Mouse (Mus musculus): ENCODE measurements around the gene Atg5.
"Not testable (repeated sequence)": the region's sequence is repeated elsewhere in the genome, so short reads cannot be mapped to it uniquely, and the experiment has no call there.

Gene Atg5

GRCm38 (mm10) chr10:44316280-44317270, 48.4 kb downstream of the Atg5 start:
- no peak for DNase-seq

GRCm38 (mm10) chr10:44322166-44322565, 54.0 kb downstream of the Atg5 start:
- DNase-seq, result peak; percentile 49

- DNase-seq, result no peak
Measured at GRCm38 (mm10) chr10:44323070-44323775, 55.1 kb downstream of the Atg5 start.

GRCm38 (mm10) chr10:44323836-44324235, 55.7 kb downstream of the Atg5 start:
- no peak for DNase-seq

- DNase-seq, result no peak
Measured at GRCm38 (mm10) chr10:44325551-44326500, 57.7 kb downstream of the Atg5 start.

- no peak for DNase-seq
Measured at GRCm38 (mm10) chr10:44327057-44327456, 58.9 kb downstream of the Atg5 start.

GRCm38 (mm10) chr10:44328347-44328746, 60.2 kb downstream of the Atg5 start:
- DNase-seq, result peak; percentile 79

- no peak for DNase-seq
Measured at GRCm38 (mm10) chr10:44330717-44331116, 62.6 kb downstream of the Atg5 start.

GRCm38 (mm10) chr10:44331469-44331868, 63.3 kb downstream of the Atg5 start:
- DNase-seq, result no peak

- not testable (repeated sequence) for DNase-seq
Measured at GRCm38 (mm10) chr10:44332656-44333055, 64.5 kb downstream of the Atg5 start.

GRCm38 (mm10) chr10:44336641-44337382, 68.7 kb downstream of the Atg5 start:
- not testable (repeated sequence) for DNase-seq

GRCm38 (mm10) chr10:44338571-44338970, 70.4 kb downstream of the Atg5 start:
- DNase-seq, result no peak

- DNase-seq, result no peak
Measured at GRCm38 (mm10) chr10:44339326-44339725, 71.2 kb downstream of the Atg5 start.

GRCm38 (mm10) chr10:44340928-44341327, 72.8 kb downstream of the Atg5 start:
- no peak for DNase-seq

- no peak for DNase-seq
Measured at GRCm38 (mm10) chr10:44341826-44342521, 73.8 kb downstream of the Atg5 start.

GRCm38 (mm10) chr10:44343351-44343750, 75.2 kb downstream of the Atg5 start:
- DNase-seq, result no peak

GRCm38 (mm10) chr10:44347549-44348172, 79.5 kb downstream of the Atg5 start:
- no peak for DNase-seq

- no peak for DNase-seq
Measured at GRCm38 (mm10) chr10:44348474-44349415, 80.6 kb downstream of the Atg5 start.

- DNase-seq, result no peak
Measured at GRCm38 (mm10) chr10:44353467-44353866, 85.3 kb downstream of the Atg5 start.

- DNase-seq, result no peak
Measured at GRCm38 (mm10) chr10:44354393-44354792, 86.2 kb downstream of the Atg5 start.
